ENCODE assay signal across 16 mouse cellular contexts in the genomic region with DNA sequence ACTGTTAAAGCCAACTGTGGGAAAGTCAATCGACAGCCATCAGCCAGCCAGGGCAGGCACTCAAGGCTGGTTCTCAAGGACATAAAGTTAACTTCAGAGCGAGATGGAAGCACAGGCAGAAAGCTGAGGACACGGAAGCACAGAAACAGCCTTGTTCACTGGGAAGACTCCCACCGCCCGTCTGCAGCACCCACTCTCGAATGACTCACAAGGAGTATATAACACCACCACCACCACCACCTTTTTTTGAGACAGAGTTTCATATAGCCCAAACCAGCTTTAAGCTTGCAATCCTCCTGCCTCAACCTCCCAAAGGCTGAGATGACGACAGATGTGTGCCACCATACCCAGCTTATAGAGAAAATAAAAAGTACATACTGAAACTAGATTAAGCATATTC.
"Had no signal": no experiment of that assay in that cellular context is flagged by ENCODE, and none has a peak within 500 bp of the region (broad histone marks: within the 10 kb centered on the region; RNA-seq: fewer than 3 reads in every experiment).

No protein-coding gene starts in this region.

- H3K9ac ChIP-seq: kidney, embryonic 15.5 days; limb, embryonic 15.5 days; liver, embryonic 12.5 days; lung, embryonic 14.5 days; neural tube, embryonic 12.5 days had no signal

- H3K36me3 ChIP-seq: kidney, embryonic 15.5 days; limb, embryonic 15.5 days; liver, embryonic 12.5 days; midbrain, embryonic 10.5 days; neural tube, embryonic 12.5 days had no signal

- ATAC-seq: intestine, embryonic 16.5 days; liver, embryonic 12.5 days had no signal

- H3K27me3 ChIP-seq: limb, embryonic 15.5 days; neural tube, embryonic 12.5 days had no signal

- H3K4me3 ChIP-seq: kidney, embryonic 15.5 days; limb, embryonic 15.5 days; liver, embryonic 12.5 days; midbrain, embryonic 10.5 days; neural tube, embryonic 12.5 days had no signal

- H3K4me1 ChIP-seq: neural tube, embryonic 12.5 days had no signal

- H3K27ac ChIP-seq: kidney, embryonic 15.5 days; limb, embryonic 15.5 days; liver, embryonic 12.5 days; midbrain, embryonic 10.5 days; neural tube, embryonic 12.5 days had no signal

- DNase-seq: kidney, adult 2 months; kidney, postnatal 14 days; layer of hippocampus, adult 9-11 months; lung, embryonic 14.5 days; lung, postnatal 10 days; lung, postnatal 4 days; midbrain, embryonic 14.5 days; spleen, adult 18-20 months; thymus, adult 18-20 months; thymus, postnatal 36 days had no signal

- H3K4me2 ChIP-seq: kidney, embryonic 15.5 days; limb, embryonic 15.5 days; liver, embryonic 12.5 days; lung, embryonic 14.5 days; neural tube, embryonic 12.5 days had no signal

- H3K9me3 ChIP-seq: kidney, embryonic 15.5 days; limb, embryonic 15.5 days; liver, embryonic 12.5 days; midbrain, embryonic 10.5 days; neural tube, embryonic 12.5 days had no signal
